Mouse (Mus musculus): ENCODE results near the gene Plekha8. TPM values are rescaled to one million over a fixed set of nuclear protein-coding genes. Genes with fewer than 3 reads are reported as not detected.

Gene Plekha8
- polyA plus RNA-seq, 1 experiment = 14.4 TPM

DNA sequence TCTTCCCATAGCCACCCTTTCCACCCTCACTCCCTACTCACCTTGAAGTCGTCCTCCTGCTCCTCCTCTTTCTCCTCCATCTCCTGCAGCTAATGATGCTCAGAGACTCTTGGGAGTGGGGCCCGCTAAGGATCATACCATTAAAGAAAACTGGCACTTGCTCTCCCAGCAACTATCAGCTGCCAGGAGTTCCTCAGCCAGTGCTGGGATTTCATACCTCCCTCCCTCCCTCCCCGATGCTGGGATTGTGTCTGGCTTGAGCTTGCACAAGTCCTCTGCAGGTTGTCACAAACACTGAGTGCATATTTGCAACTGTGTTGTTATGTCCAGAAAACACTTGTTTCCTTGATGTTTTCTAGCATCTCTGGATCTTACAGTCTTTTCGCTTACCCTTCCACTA is 2.3 kb downstream of the Plekha8 start, which contains the start of gene Fkbp14:
Fkbp14 (minus strand) TSS at position 101 of the 400 bp plus-strand sequence.
- H3K27ac ChIP-seq (ENCODE audit: control insufficient read depth, insufficient read depth, low read depth, low read length) = no peak within 1 kb of the TSS
- H3K36me3 ChIP-seq (ENCODE audit: control insufficient read depth, insufficient read depth, low read length) = no peaks in the 10 kb centered on the region
- peaks cover 12% of the 10 kb centered on the region for H3K4me1 ChIP-seq (ENCODE audit: control insufficient read depth, insufficient read depth, low read length)
- no peak for TF ChIP-seq POLR2A (IDR thresholded peaks at IDR 0.05; ENCODE audit: control insufficient read depth, low read depth, low read length)
- H3K27me3 ChIP-seq (ENCODE audit: control insufficient read depth, insufficient read depth, low read length) = no peaks in the 10 kb centered on the region
- H3K4me3 ChIP-seq (ENCODE audit: control insufficient read depth, low read depth, low read length) = no peak within 1 kb of the TSS

DNA sequence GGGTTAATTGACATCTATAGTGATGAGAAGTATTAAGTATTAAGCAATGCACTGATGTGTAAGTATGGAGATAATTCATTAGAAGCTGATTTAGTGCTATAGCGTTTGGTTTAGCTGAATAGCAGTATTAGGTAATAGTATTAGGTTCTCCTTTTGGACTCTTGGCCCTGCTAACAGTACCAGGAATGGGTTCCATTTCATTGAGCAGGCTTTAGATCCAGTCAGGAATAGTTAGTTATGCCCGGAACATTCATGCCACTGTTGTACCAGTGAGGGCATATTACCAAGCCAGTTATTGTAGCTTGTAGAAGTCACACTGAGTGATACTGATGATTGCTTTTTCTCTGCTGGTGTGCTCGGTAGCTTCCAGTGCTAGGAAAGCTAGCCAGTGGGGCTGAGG is 2.8 kb downstream of the Plekha8 start:
- no peak overlapping the region for H3K27ac ChIP-seq (ENCODE audit: control insufficient read depth, insufficient read depth, low read depth, low read length)
- no peaks in the 10 kb centered on the region for H3K36me3 ChIP-seq (ENCODE audit: control insufficient read depth, insufficient read depth, low read length)
- no peak overlapping the region for H3K4me3 ChIP-seq (ENCODE audit: control insufficient read depth, low read depth, low read length)
- no peaks in the 10 kb centered on the region for H3K27me3 ChIP-seq (ENCODE audit: control insufficient read depth, insufficient read depth, low read length)
- TF ChIP-seq CTCF (IDR thresholded peaks at IDR 0.05; ENCODE audit: control insufficient read depth, insufficient read depth, insufficient replicate concordance, low read depth, low read length) = no peak
- TF ChIP-seq POLR2A (IDR thresholded peaks at IDR 0.05; ENCODE audit: control insufficient read depth, low read depth, low read length) = no peak
- H3K4me1 ChIP-seq (ENCODE audit: control insufficient read depth, insufficient read depth, low read length) = peaks cover 11% of the 10 kb centered on the region

DNA sequence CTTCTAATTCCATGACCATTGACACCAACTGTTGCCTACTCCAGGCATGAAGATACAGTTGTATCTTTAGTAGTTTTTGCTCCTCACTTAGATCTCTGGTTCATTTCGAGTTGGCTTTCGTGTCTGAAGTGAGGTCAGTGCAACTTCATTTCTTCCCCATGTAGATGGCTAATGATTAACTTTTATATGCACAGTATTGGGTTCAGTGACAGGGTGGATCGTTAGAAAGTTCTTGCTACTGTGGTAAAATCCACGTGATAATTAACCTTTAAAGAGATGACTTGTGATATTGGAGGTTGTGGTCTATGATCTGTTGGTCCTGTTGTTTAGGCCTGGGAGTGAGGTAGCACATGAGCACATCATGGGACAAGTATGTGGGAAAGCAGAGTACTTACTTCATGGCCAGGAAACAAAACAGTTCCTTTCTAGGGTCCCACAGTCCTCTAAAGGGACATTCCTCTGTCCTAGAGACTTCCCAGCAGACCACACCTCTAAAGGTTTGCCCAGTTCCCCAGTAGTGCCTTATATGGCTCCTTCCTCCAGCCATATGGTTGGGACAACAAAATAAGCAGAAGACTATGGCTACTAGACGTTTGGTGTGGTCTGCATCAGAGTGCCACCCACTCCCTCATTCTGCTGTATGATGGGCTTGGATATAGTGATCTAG is 5.9 kb downstream of the Plekha8 start:
- Histone ChIP-seq H3K4me1 (ENCODE audit: control insufficient read depth, insufficient read depth, low read length) (no peaks in the 10 kb centered on the region), H3K36me3 (ENCODE audit: control insufficient read depth, insufficient read depth, low read length) (no peaks in the 10 kb centered on the region), H3K4me3 (ENCODE audit: control insufficient read depth, low read depth, low read length) (no peak overlapping the region), H3K27me3 (ENCODE audit: control insufficient read depth, insufficient read depth, low read length) (no peaks in the 10 kb centered on the region), H3K27ac (ENCODE audit: control insufficient read depth, insufficient read depth, low read depth, low read length) (no peak overlapping the region)
- no peak for TF ChIP-seq CTCF (IDR thresholded peaks at IDR 0.05; ENCODE audit: control insufficient read depth, insufficient read depth, insufficient replicate concordance, low read depth, low read length)
- no peak for TF ChIP-seq POLR2A (IDR thresholded peaks at IDR 0.05; ENCODE audit: control insufficient read depth, low read depth, low read length)

DNA sequence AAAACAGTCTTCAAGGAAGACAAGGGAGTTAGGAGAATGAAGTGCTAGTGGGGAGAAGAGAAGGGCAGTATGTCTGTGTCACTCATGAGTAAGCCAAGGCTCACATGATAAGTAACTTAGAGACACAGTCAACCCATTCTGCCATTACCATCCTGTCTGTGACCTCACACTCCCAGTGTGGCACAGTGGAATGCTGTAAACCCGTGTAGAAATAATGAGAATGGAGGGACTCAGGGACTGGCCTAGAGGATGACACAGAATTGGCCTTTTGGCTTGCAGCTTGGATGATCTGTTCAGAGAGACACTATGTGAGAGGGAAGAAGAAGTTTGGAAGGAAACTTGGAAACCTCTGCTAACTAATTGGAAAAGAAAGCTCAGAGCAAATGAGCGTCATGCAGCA is 8.0 kb downstream of the Plekha8 start:
- H3K36me3 ChIP-seq (ENCODE audit: control insufficient read depth, insufficient read depth, low read length) = no peaks in the 10 kb centered on the region
- no peaks in the 10 kb centered on the region for H3K27me3 ChIP-seq (ENCODE audit: control insufficient read depth, insufficient read depth, low read length)
- peak overlapping the region; percentile 32; the same call in 1 of the 2 replicates for H3K4me3 ChIP-seq (ENCODE audit: control insufficient read depth, low read depth, low read length)
- TF ChIP-seq CTCF (IDR thresholded peaks at IDR 0.05; ENCODE audit: control insufficient read depth, insufficient read depth, insufficient replicate concordance, low read depth, low read length) = no peak
- TF ChIP-seq POLR2A (IDR thresholded peaks at IDR 0.05; ENCODE audit: control insufficient read depth, low read depth, low read length) = no peak
- H3K4me1 ChIP-seq (ENCODE audit: control insufficient read depth, insufficient read depth, low read length) = no peaks in the 10 kb centered on the region; the same call in 1 of the 2 replicates
- no peak overlapping the region for H3K27ac ChIP-seq (ENCODE audit: control insufficient read depth, insufficient read depth, low read depth, low read length)

DNA sequence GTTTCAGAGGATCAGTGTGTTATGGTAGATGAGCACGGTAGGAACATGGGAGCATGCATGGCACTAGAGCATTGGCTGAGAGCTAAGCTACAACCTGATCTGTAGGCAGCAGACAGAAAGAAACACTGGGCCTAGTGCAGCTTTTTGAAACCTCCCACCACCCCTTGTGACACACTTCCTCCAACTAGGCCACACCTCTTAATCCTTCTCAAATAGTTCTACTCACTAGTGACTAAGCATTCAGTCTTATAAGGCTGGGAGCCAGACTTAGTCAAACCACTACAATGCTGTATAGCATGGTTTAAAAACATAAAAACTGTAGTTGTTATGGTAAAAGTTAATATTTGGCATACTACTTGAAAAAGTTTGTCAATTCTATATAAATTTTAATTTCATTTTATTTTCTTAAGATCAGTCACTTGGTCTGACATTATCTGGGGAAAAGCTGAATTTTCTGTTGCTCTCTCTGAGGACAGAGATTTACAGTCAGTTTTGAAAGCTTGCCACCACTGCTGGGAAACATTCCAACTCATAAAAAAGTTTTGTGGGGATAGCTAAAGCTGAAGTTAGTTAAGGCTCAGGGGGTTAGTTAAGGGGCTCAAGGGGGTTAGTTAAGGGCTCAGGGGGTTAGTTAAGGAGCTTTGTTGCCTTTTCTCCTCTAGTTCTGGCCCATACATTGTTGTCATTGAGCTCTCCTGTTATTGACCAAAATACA is 9.2 kb downstream of the Plekha8 start:
- Histone ChIP-seq H3K4me1 (ENCODE audit: control insufficient read depth, insufficient read depth, low read length) (no peaks in the 10 kb centered on the region; the same call in 1 of the 2 replicates), H3K36me3 (ENCODE audit: control insufficient read depth, insufficient read depth, low read length) (no peaks in the 10 kb centered on the region)
- TF ChIP-seq CTCF (IDR thresholded peaks at IDR 0.05; ENCODE audit: control insufficient read depth, insufficient read depth, insufficient replicate concordance, low read depth, low read length) = no peak
- TF ChIP-seq POLR2A (IDR thresholded peaks at IDR 0.05; ENCODE audit: control insufficient read depth, low read depth, low read length) = no peak

DNA sequence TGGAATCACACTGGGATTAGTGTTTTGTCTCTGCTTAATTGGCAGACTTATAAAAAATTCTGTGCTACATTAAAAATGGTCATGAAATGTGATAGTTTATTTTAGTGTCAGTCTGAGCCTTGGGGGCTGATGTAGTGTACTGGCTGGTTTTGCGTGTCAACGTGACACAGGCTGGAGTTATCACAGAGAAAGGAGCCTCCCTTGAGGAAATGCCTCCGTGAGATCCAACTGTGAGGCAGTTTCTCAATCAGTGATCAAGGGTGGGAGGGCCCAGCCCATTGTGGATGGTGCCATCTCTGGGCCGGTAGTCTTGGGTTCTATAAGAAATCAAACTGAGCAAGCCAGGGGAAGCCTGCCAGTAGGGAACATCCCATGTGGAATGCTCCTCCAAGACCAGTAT is 11.3 kb downstream of the Plekha8 start:
- no peak overlapping the region for H3K27ac ChIP-seq (ENCODE audit: control insufficient read depth, insufficient read depth, low read depth, low read length)
- no peaks in the 10 kb centered on the region for H3K36me3 ChIP-seq (ENCODE audit: control insufficient read depth, insufficient read depth, low read length)
- no peak overlapping the region for H3K4me3 ChIP-seq (ENCODE audit: control insufficient read depth, low read depth, low read length)
- no peaks in the 10 kb centered on the region; the same call in 1 of the 2 replicates for H3K4me1 ChIP-seq (ENCODE audit: control insufficient read depth, insufficient read depth, low read length)
- H3K27me3 ChIP-seq (ENCODE audit: control insufficient read depth, insufficient read depth, low read length) = no peaks in the 10 kb centered on the region
- no peak for TF ChIP-seq POLR2A (IDR thresholded peaks at IDR 0.05; ENCODE audit: control insufficient read depth, low read depth, low read length)
- TF ChIP-seq CTCF (IDR thresholded peaks at IDR 0.05; ENCODE audit: control insufficient read depth, insufficient read depth, insufficient replicate concordance, low read depth, low read length) = no peak

More for the DNA sequence above, 9.2 kb downstream of the Plekha8 start:
- no peaks in the 10 kb centered on the region for H3K27me3 ChIP-seq (ENCODE audit: control insufficient read depth, insufficient read depth, low read length)
- no peak overlapping the region; the same call in 1 of the 2 replicates for H3K27ac ChIP-seq (ENCODE audit: control insufficient read depth, insufficient read depth, low read depth, low read length)
- no peak overlapping the region for H3K4me3 ChIP-seq (ENCODE audit: control insufficient read depth, low read depth, low read length)

DNA sequence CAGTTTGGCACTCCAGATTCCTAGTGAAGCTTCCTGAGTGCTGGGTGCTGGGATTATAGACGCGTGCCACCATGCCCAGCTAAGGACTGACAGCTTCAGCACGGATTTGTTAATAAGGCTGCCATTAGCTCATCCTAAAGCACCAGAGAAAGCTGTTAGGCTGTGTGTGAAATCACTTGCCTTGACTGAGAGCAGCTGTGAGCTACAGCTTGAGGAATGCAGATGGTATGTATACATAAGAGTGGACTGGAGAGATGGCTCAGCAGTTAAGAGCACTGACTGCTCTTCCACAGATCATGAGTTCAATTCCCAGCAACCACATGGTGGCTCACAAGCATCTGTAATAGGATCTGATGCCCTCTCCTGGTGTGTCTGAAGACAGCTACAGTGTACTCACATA is 22.5 kb downstream of the Plekha8 start:
- Histone ChIP-seq H3K36me3 (ENCODE audit: control insufficient read depth, insufficient read depth, low read length) (no peaks in the 10 kb centered on the region), H3K27me3 (ENCODE audit: control insufficient read depth, insufficient read depth, low read length) (no peaks in the 10 kb centered on the region), H3K4me1 (ENCODE audit: control insufficient read depth, insufficient read depth, low read length) (no peaks in the 10 kb centered on the region), H3K4me3 (ENCODE audit: control insufficient read depth, low read depth, low read length) (no peak overlapping the region), H3K27ac (ENCODE audit: control insufficient read depth, insufficient read depth, low read depth, low read length) (no peak overlapping the region)
- TF ChIP-seq POLR2A (IDR thresholded peaks at IDR 0.05; ENCODE audit: control insufficient read depth, low read depth, low read length) = no peak
- no peak for TF ChIP-seq CTCF (IDR thresholded peaks at IDR 0.05; ENCODE audit: control insufficient read depth, insufficient read depth, insufficient replicate concordance, low read depth, low read length)
